Mouse (Mus musculus) hindbrain, postnatal 0 days (tissue): ENCODE measurements at regions not wholly inside any gene's neighbourhood (a gene's known extent, or its start where the extent isn't known, plus 50 kb on each side); places are given as distances from the start of the nearest gene placed in this dataset.

ENCODE experiments used
- ATAC-seq: fragments of 200-750 bp; cut with Nextera tagmentation; 2 replicates; pipeline ENCODE4 v1.8.0; 2017; ENCODE audit warnings: mild to moderate bottlenecking, moderate TSS enrichment, moderate library complexity
- DNase-seq: peaks from one replicate; pipeline ENCODE4 v3.0.0-alpha.2; 2015; ENCODE audit warnings: low spot score
- H3K27ac ChIP-seq: fragments of 300-500 bp; sonication (generic); 2 replicates; pipeline ENCODE4 v1.5.1; 2014; ENCODE audit warnings: mild to moderate bottlenecking
- H3K27me3 ChIP-seq: fragments of 300-500 bp; sonication (generic); 2 replicates; pipeline ENCODE4 v1.6.1; 2014; ENCODE audit warnings: low read length, mixed read lengths; ENCODE audit not compliant: insufficient read depth
- H3K36me3 ChIP-seq: fragments of 300-500 bp; sonication (generic); 2 replicates; pipeline ENCODE4 v1.6.1; 2014; ENCODE audit warnings: low read length, mixed read lengths; ENCODE audit not compliant: insufficient read depth
- H3K4me1 ChIP-seq: fragments of 300-500 bp; sonication (generic); 2 replicates; pipeline ENCODE4 v1.6.1; 2014; ENCODE audit warnings: antibody characterized with exemption, low read length, mixed read lengths; ENCODE audit not compliant: insufficient read depth
- H3K4me2 ChIP-seq: fragments of 300-500 bp; sonication (generic); 2 replicates; pipeline ENCODE4 v1.6.1; 2014; ENCODE audit warnings: low read depth, mild to moderate bottlenecking, low read length, moderate library complexity, mixed read lengths
- H3K4me3 ChIP-seq: fragments of 300-500 bp; sonication (generic); 2 replicates; pipeline ENCODE4 v1.5.1; 2014; ENCODE audit warnings: low read length
- H3K9ac ChIP-seq: fragments of 300-500 bp; sonication (generic); replicated peaks from 2 replicates; pipeline ENCODE4 v1.6.1; 2014; ENCODE audit warnings: mild to moderate bottlenecking, low read length, moderate library complexity, mixed read lengths
- H3K9me3 ChIP-seq: fragments of 300-500 bp; sonication (generic); 2 replicates; pipeline ENCODE4 v1.6.1; 2016; ENCODE audit warnings: low read length, mixed read lengths
- CTCF ChIP-seq: IDR thresholded peaks from 2 replicates; pipeline ENCODE4 v1.5.1; 2016; ENCODE audit warnings: antibody characterized with exemption, control low read depth, low read depth
- WGBS: fragments of 180-500 bp; shearing (Covaris S2); extraction: QIAGEN DNeasy Blood & Tissue Kit; methylation state at CpG from one replicate; pipeline ENCODE4 v1.1.7; 2014; 5-methylcytosine and 5-hydroxymethylcytosine counted together

- ATAC-seq (no peak), DNase-seq (no peak)
- Histone ChIP-seq H3K4me2 (no peak overlapping the region), H3K4me3 (no peak overlapping the region), H3K9ac (no peak overlapping the region), H3K9me3 (no peaks in the 10 kb centered on the region), H3K4me1 (no peaks in the 10 kb centered on the region), H3K36me3 (no peaks in the 10 kb centered on the region), H3K27ac (no peak overlapping the region), H3K27me3 (no peaks in the 10 kb centered on the region)
- no peak for TF ChIP-seq CTCF
- 76% methylated on average over 3 of the region's 3 CpGs for WGBS
These were observed 52.2 kb upstream of the Nt5e start for GRCm38 (mm10) chr9:88274681-88275336.

- H3K4me2 ChIP-seq: no peak overlapping the region
- H3K4me3 ChIP-seq: no peak overlapping the region
- ATAC-seq (no peak), DNase-seq (no peak)
- no peak overlapping the region for H3K9ac ChIP-seq
- no peak overlapping the region for H3K27ac ChIP-seq
- WGBS: 84% methylated on average over 3 of the region's 3 CpGs
- H3K4me1 ChIP-seq: no peaks in the 10 kb centered on the region
- H3K27me3 ChIP-seq: no peaks in the 10 kb centered on the region
- no peaks in the 10 kb centered on the region for H3K36me3 ChIP-seq
- H3K9me3 ChIP-seq: no peaks in the 10 kb centered on the region
- no peak for TF ChIP-seq CTCF
These were observed 50.9 kb upstream of the Nt5e start for GRCm38 (mm10) chr9:88276023-88276568.

GRCm38 (mm10) chr9:88277031-88277430, 50.0 kb upstream of the Nt5e start:
- DNase-seq (no peak), ATAC-seq (no peak)

More at GRCm38 (mm10) chr9:88277031-88277430, 50.0 kb upstream of the Nt5e start:
- Histone ChIP-seq H3K27me3 (no peaks in the 10 kb centered on the region), H3K9ac (no peak overlapping the region), H3K36me3 (no peaks in the 10 kb centered on the region), H3K4me3 (no peak overlapping the region), H3K4me1 (no peaks in the 10 kb centered on the region), H3K9me3 (no peaks in the 10 kb centered on the region), H3K27ac (no peak overlapping the region), H3K4me2 (no peak overlapping the region)
- WGBS: 96% methylated on average over 6 of the region's 6 CpGs
- no peak for TF ChIP-seq CTCF
